Mouse (Mus musculus): ENCODE data around the gene Lrrc10b. TPM values are rescaled to one million over a fixed set of nuclear protein-coding genes. Genes with fewer than 3 reads are reported as not detected.

The Lrrc10b gene
- polyA plus RNA-seq, 1 experiment from 2014 or later: not detected

GRCm38 (mm10) chr19:10455437-10455806, 1.9 kb downstream of the Lrrc10b start:
- H3K36me3 ChIP-seq (ENCODE audit: control insufficient read depth, insufficient read depth, low read length): no peaks in the 10 kb centered on the region
- no peaks in the 10 kb centered on the region for H3K9me3 ChIP-seq (ENCODE audit: control insufficient read depth, low read length)
- no peak overlapping the region for H3K4me3 ChIP-seq (ENCODE audit: low read depth, low read length)
- 68% methylated on average over 3 of the region's 3 CpGs for WGBS
- DNase-seq (ENCODE audit: low spot score) (no peak), ATAC-seq (replicated peaks; ENCODE audit: low FRiP score) (no peak)
- H3K4me1 ChIP-seq (replicated peaks; ENCODE audit: control insufficient read depth, insufficient read depth, low read length): peaks cover 2% of the 10 kb centered on the region
- H3K9ac ChIP-seq (ENCODE audit: low read depth, low read length): no peak overlapping the region
- no peak overlapping the region for H3K4me2 ChIP-seq
- peaks cover 67% of the 10 kb centered on the region for H3K27me3 ChIP-seq (replicated peaks; ENCODE audit: control insufficient read depth, insufficient read depth, low read length)
- H3K27ac ChIP-seq (ENCODE audit: low read depth, low read length): no peak overlapping the region

GRCm38 (mm10) chr19:10454718-10455436, 2.4 kb downstream of the Lrrc10b start:
- no peaks in the 10 kb centered on the region for H3K36me3 ChIP-seq (ENCODE audit: control insufficient read depth, insufficient read depth, low read length)
- peaks cover 62% of the 10 kb centered on the region for H3K27me3 ChIP-seq (replicated peaks; ENCODE audit: control insufficient read depth, insufficient read depth, low read length)
- WGBS: 56% methylated on average over 4 of the region's 4 CpGs
- no peaks in the 10 kb centered on the region for H3K9me3 ChIP-seq (ENCODE audit: control insufficient read depth, low read length)
- no peak overlapping the region for H3K4me2 ChIP-seq
- ATAC-seq (replicated peaks; ENCODE audit: low FRiP score) (no peak), DNase-seq (ENCODE audit: low spot score) (no peak)
- no peak overlapping the region for H3K27ac ChIP-seq (ENCODE audit: low read depth, low read length)
- H3K9ac ChIP-seq (ENCODE audit: low read depth, low read length): no peak overlapping the region
- H3K4me1 ChIP-seq (replicated peaks; ENCODE audit: control insufficient read depth, insufficient read depth, low read length): peaks cover 2% of the 10 kb centered on the region
- H3K4me3 ChIP-seq (ENCODE audit: low read depth, low read length): no peak overlapping the region

- Histone ChIP-seq H3K36me3 (ENCODE audit: control insufficient read depth, insufficient read depth, low read length) (no peaks in the 10 kb centered on the region), H3K9ac (ENCODE audit: low read depth, low read length) (no peak overlapping the region), H3K4me3 (ENCODE audit: low read depth, low read length) (no peak overlapping the region), H3K4me1 (replicated peaks; ENCODE audit: control insufficient read depth, insufficient read depth, low read length) (no peaks in the 10 kb centered on the region), H3K4me2 (no peak overlapping the region), H3K9me3 (ENCODE audit: control insufficient read depth, low read length) (no peaks in the 10 kb centered on the region), H3K27ac (ENCODE audit: low read depth, low read length) (no peak overlapping the region), H3K27me3 (replicated peaks; ENCODE audit: control insufficient read depth, insufficient read depth, low read length) (peaks cover 10% of the 10 kb centered on the region)
- DNase-seq (ENCODE audit: low spot score) (no peak), ATAC-seq (replicated peaks; ENCODE audit: low FRiP score) (no peak)
- 5% methylated on average over 3 of the region's 3 CpGs for WGBS
Measured at GRCm38 (mm10) chr19:10449708-10450107, 7.6 kb downstream of the Lrrc10b start.

GRCm38 (mm10) chr19:10449190-10449589, 8.1 kb downstream of the Lrrc10b start:
- Histone ChIP-seq H3K27me3 (replicated peaks; ENCODE audit: control insufficient read depth, insufficient read depth, low read length) (peaks cover 5% of the 10 kb centered on the region), H3K4me3 (ENCODE audit: low read depth, low read length) (no peak overlapping the region), H3K4me1 (replicated peaks; ENCODE audit: control insufficient read depth, insufficient read depth, low read length) (no peaks in the 10 kb centered on the region), H3K36me3 (ENCODE audit: control insufficient read depth, insufficient read depth, low read length) (no peaks in the 10 kb centered on the region), H3K27ac (ENCODE audit: low read depth, low read length) (no peak overlapping the region), H3K9me3 (ENCODE audit: control insufficient read depth, low read length) (no peaks in the 10 kb centered on the region), H3K9ac (ENCODE audit: low read depth, low read length) (no peak overlapping the region), H3K4me2 (no peak overlapping the region)
- DNase-seq (ENCODE audit: low spot score) (no peak), ATAC-seq (replicated peaks; ENCODE audit: low FRiP score) (no peak)
- WGBS: 45% methylated on average over 6 of the region's 6 CpGs

GRCm38 (mm10) chr19:10448275-10448674, 9.0 kb downstream of the Lrrc10b start:
- no peak for ATAC-seq (replicated peaks; ENCODE audit: low FRiP score)
- Histone ChIP-seq H3K4me1 (replicated peaks; ENCODE audit: control insufficient read depth, insufficient read depth, low read length) (no peaks in the 10 kb centered on the region), H3K36me3 (ENCODE audit: control insufficient read depth, insufficient read depth, low read length) (no peaks in the 10 kb centered on the region), H3K27ac (ENCODE audit: low read depth, low read length) (no peak overlapping the region), H3K4me3 (ENCODE audit: low read depth, low read length) (no peak overlapping the region), H3K9ac (ENCODE audit: low read depth, low read length) (no peak overlapping the region), H3K9me3 (ENCODE audit: control insufficient read depth, low read length) (no peaks in the 10 kb centered on the region), H3K4me2 (no peak overlapping the region), H3K27me3 (replicated peaks; ENCODE audit: control insufficient read depth, insufficient read depth, low read length) (peaks cover 5% of the 10 kb centered on the region; the same call in 1 of the 2 replicates)
- WGBS: 83% methylated on average over 7 of the region's 7 CpGs
- no peak for DNase-seq (ENCODE audit: low spot score)

GRCm38 (mm10) chr19:10444685-10445369, 12.4 kb downstream of the Lrrc10b start:
- Histone ChIP-seq H3K4me2 (peak overlapping the region; percentile 10; the same call in 1 of the 2 replicates), H3K4me3 (ENCODE audit: low read depth, low read length) (no peak overlapping the region), H3K4me1 (replicated peaks; ENCODE audit: control insufficient read depth, insufficient read depth, low read length) (no peaks in the 10 kb centered on the region), H3K9ac (ENCODE audit: low read depth, low read length) (no peak overlapping the region; the same call in 1 of the 2 replicates), H3K36me3 (ENCODE audit: control insufficient read depth, insufficient read depth, low read length) (no peaks in the 10 kb centered on the region), H3K27me3 (replicated peaks; ENCODE audit: control insufficient read depth, insufficient read depth, low read length) (no peaks in the 10 kb centered on the region; the same call in 1 of the 2 replicates), H3K9me3 (ENCODE audit: control insufficient read depth, low read length) (no peaks in the 10 kb centered on the region), H3K27ac (ENCODE audit: low read depth, low read length) (peak overlapping the region; percentile 72)
- DNase-seq (ENCODE audit: low spot score) (no peak), ATAC-seq (replicated peaks; ENCODE audit: low FRiP score) (peak; percentile 95)
- 71% methylated on average over 15 of the region's 15 CpGs for WGBS

- no peak for DNase-seq (ENCODE audit: low spot score)
Measured at GRCm38 (mm10) chr19:10437521-10437920, 19.8 kb downstream of the Lrrc10b start.

GRCm38 (mm10) chr19:10436726-10437125, 20.5 kb downstream of the Lrrc10b start:
- ATAC-seq (replicated peaks; ENCODE audit: low FRiP score): no peak

More at GRCm38 (mm10) chr19:10437521-10437920, 19.8 kb downstream of the Lrrc10b start:
- Histone ChIP-seq H3K27me3 (replicated peaks; ENCODE audit: control insufficient read depth, insufficient read depth, low read length) (peaks cover 11% of the 10 kb centered on the region), H3K4me3 (ENCODE audit: low read depth, low read length) (no peak overlapping the region), H3K4me2 (no peak overlapping the region), H3K4me1 (replicated peaks; ENCODE audit: control insufficient read depth, insufficient read depth, low read length) (no peaks in the 10 kb centered on the region), H3K27ac (ENCODE audit: low read depth, low read length) (no peak overlapping the region), H3K36me3 (ENCODE audit: control insufficient read depth, insufficient read depth, low read length) (no peaks in the 10 kb centered on the region), H3K9ac (ENCODE audit: low read depth, low read length) (no peak overlapping the region), H3K9me3 (ENCODE audit: control insufficient read depth, low read length) (no peaks in the 10 kb centered on the region)
- ATAC-seq (replicated peaks; ENCODE audit: low FRiP score): no peak
- WGBS: 33% methylated on average over 1 of the region's 1 CpGs

More at GRCm38 (mm10) chr19:10436726-10437125, 20.5 kb downstream of the Lrrc10b start:
- WGBS: 12% methylated on average over 1 of the region's 1 CpGs
- H3K36me3 ChIP-seq (ENCODE audit: control insufficient read depth, insufficient read depth, low read length): no peaks in the 10 kb centered on the region
- H3K9me3 ChIP-seq (ENCODE audit: control insufficient read depth, low read length): no peaks in the 10 kb centered on the region
- peaks cover under 1% of the 10 kb centered on the region; the same call in 1 of the 2 replicates for H3K4me1 ChIP-seq (replicated peaks; ENCODE audit: control insufficient read depth, insufficient read depth, low read length)
- DNase-seq (ENCODE audit: low spot score): no peak
- no peak overlapping the region for H3K9ac ChIP-seq (ENCODE audit: low read depth, low read length)
- no peak overlapping the region for H3K4me3 ChIP-seq (ENCODE audit: low read depth, low read length)
- H3K4me2 ChIP-seq: no peak overlapping the region
- H3K27ac ChIP-seq (ENCODE audit: low read depth, low read length): no peak overlapping the region
- peaks cover 11% of the 10 kb centered on the region for H3K27me3 ChIP-seq (replicated peaks; ENCODE audit: control insufficient read depth, insufficient read depth, low read length)
